Mouse (Mus musculus): ENCODE measurements around the gene Ambra1. TPM values are rescaled to one million over a fixed set of nuclear protein-coding genes. Genes with fewer than 3 reads are reported as not detected.

The Ambra1 gene
- polyA plus RNA-seq, 1 experiment from 2014 or later = 14.5 TPM

DNA sequence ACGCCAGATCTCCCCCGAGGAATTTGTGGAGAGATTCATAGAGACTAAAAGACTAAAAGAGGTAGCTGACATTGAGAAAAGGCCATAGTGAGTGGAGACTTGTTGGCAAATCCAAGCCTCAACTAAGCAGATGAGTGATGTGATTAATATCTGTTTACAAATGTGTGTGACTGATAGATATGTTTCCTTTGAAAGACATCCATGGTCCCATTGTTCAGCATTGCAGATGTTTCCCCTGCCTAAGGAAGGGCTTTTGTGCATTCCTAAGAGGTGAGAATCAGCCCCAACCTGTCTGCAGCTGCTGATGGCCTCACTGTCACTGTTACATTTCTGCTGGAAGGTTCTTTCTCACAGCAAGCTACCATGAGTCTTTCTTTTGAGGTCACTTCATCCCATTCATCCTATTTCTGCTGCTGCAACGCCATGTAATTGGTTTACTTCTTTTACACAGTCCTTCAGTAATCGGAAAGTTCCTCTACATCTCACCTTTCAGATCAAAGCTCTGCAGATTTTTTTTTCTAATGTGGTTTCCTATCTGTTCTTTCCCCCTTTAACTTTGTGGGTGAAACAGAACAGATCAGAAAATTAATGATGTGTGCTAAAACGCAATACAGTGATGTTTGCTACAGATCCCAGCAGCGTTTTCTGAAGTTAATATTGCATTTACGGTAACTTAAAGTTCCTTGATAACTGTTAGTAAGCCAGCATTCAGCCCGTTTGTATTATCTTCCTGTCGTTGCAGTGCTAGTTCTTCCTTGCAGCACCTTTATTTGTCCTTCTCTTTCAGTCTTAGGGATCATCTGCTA, 146.3 kb downstream of the Ambra1 start:
- Histone ChIP-seq H3K27me3 (replicated peaks) (no peaks in the 10 kb centered on the region), H3K4me1 (replicated peaks) (peaks cover 6% of the 10 kb centered on the region), H3K27ac (ENCODE audit: poor library complexity, severe bottlenecking) (no peak overlapping the region), H3K36me3 (peaks cover 12% of the 10 kb centered on the region), H3K4me2 (no peak overlapping the region), H3K9ac (no peak overlapping the region), H3K9me3 (replicated peaks) (no peaks in the 10 kb centered on the region), H3K4me3 (no peak overlapping the region)
- 82% methylated on average over 9 of the region's 9 CpGs for WGBS
- ATAC-seq (ENCODE audit: insufficient number of reproducible peaks, low FRiP score) = no peak

DNA sequence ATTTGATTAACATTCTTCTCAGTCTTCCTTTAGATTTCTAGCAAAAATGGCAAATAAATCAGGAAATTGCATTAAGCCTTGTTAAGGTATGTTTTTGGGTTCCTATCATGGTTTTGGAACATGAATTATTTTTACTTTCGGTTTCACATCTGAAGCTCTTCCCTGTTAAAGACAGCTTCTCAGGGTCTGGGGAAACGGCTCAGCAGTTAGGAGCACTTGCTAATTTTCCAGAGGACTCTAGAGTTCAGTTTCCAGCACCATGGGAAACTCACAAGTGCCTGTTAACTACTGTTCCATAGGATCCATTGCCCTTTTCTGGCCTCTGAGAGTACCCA, 146.8 kb downstream of the Ambra1 start:
- H3K27ac ChIP-seq (ENCODE audit: poor library complexity, severe bottlenecking) = no peak overlapping the region
- no peak overlapping the region for H3K4me3 ChIP-seq
- no peaks in the 10 kb centered on the region for H3K9me3 ChIP-seq (replicated peaks)
- ATAC-seq (ENCODE audit: insufficient number of reproducible peaks, low FRiP score) = no peak
- peaks cover 12% of the 10 kb centered on the region for H3K36me3 ChIP-seq
- no peak overlapping the region for H3K4me2 ChIP-seq
- H3K27me3 ChIP-seq (replicated peaks) = no peaks in the 10 kb centered on the region
- 92% methylated on average over 2 of the region's 2 CpGs for WGBS
- H3K9ac ChIP-seq = no peak overlapping the region
- H3K4me1 ChIP-seq (replicated peaks) = peaks cover 6% of the 10 kb centered on the region

DNA sequence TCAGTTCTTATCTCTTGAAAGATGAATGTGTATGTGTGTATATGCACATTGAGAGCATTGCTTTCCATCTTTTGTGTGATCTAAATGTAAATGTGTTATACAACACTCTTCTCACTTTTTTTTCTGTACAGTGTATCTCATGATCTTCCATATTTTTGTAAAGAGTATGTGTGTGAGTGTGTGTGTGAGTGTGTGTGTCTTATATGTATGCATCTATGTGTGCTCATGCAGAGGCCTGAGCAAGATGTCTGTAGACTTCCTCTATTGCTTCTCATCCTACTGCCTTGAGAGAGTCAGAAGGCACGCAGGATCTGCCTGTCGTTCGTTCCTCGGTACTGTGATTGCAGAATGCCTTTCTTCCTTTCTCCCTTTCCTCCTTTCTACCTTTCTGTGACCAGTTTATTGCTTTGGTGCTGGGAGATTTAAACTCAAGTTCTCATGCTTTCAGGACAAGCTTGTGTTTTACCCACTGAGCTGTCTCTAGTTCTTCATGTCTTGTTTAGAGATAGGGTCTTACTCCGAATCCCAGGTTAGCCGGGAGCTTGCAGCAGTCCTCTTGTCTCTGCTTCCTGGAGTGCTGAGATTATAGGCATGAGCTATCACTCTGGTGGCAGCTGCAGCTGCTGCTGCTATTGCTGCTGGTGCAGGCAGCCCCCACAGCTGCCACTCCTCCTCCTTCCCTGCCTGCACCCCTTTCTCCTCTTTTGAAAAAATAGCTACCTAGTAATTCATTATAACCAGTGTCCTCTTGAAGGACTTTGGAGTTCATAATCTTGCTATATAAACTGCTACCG, 148.7 kb downstream of the Ambra1 start:
- Histone ChIP-seq H3K4me1 (replicated peaks) (peaks cover 6% of the 10 kb centered on the region), H3K4me3 (no peak overlapping the region), H3K27me3 (replicated peaks) (no peaks in the 10 kb centered on the region), H3K27ac (ENCODE audit: poor library complexity, severe bottlenecking) (no peak overlapping the region), H3K9ac (no peak overlapping the region), H3K9me3 (replicated peaks) (no peaks in the 10 kb centered on the region), H3K36me3 (peaks cover 12% of the 10 kb centered on the region), H3K4me2 (no peak overlapping the region)
- no peak for ATAC-seq (ENCODE audit: insufficient number of reproducible peaks, low FRiP score)
- 44% methylated on average over 7 of the region's 7 CpGs for WGBS

- WGBS = 72% methylated on average over 4 of the region's 4 CpGs
- H3K36me3 ChIP-seq = peaks cover 22% of the 10 kb centered on the region
- 0 out of 2 replicates have a peak, but pooled peaks cover under 1% of the 10 kb centered on the region for H3K4me1 ChIP-seq (replicated peaks)
- no peaks in the 10 kb centered on the region for H3K9me3 ChIP-seq (replicated peaks)
- H3K27me3 ChIP-seq (replicated peaks) = no peaks in the 10 kb centered on the region
- ATAC-seq (ENCODE audit: insufficient number of reproducible peaks, low FRiP score) = no peak
- no peak overlapping the region for H3K4me3 ChIP-seq
- no peak overlapping the region for H3K27ac ChIP-seq (ENCODE audit: poor library complexity, severe bottlenecking)
- no peak overlapping the region for H3K9ac ChIP-seq
- H3K4me2 ChIP-seq = no peak overlapping the region
These were observed 154.0 kb downstream of the Ambra1 start for GRCm38 (mm10) chr2:91883961-91884360.

DNA sequence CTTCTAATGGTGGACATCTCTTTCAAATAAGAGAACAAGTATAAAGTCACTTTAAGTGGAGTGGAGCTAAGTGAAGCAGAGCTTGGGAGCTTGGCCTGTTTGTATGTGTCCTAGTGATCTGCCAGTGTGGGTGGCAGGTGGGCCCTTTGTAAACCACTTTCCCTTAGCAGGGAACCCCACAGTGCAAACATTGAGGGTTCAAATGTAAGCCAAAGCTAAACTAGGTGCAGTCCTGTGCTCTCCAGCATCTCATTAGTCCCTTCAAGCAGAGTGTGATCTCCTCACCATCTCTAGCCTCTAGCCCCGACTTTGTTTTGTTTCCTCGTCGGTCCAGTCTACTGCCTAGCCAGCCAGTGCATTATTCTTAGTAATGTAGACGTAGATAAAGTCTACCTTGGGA, 154.7 kb downstream of the Ambra1 start:
- H3K27me3 ChIP-seq (replicated peaks) = no peaks in the 10 kb centered on the region
- no peak overlapping the region for H3K27ac ChIP-seq (ENCODE audit: poor library complexity, severe bottlenecking)
- no peak overlapping the region for H3K4me2 ChIP-seq
- no peak for ATAC-seq (ENCODE audit: insufficient number of reproducible peaks, low FRiP score)
- H3K36me3 ChIP-seq = peaks cover 22% of the 10 kb centered on the region
- H3K4me3 ChIP-seq = no peak overlapping the region
- no peak overlapping the region for H3K9ac ChIP-seq
- H3K4me1 ChIP-seq (replicated peaks) = no peaks in the 10 kb centered on the region
- 80% methylated on average over 4 of the region's 4 CpGs for WGBS
- no peaks in the 10 kb centered on the region for H3K9me3 ChIP-seq (replicated peaks)

GRCm38 (mm10) chr2:91894716-91895115, 164.8 kb downstream of the Ambra1 start:
- 86% methylated on average over 3 of the region's 3 CpGs for WGBS
- Histone ChIP-seq H3K9me3 (replicated peaks) (no peaks in the 10 kb centered on the region), H3K9ac (no peak overlapping the region), H3K27me3 (replicated peaks) (no peaks in the 10 kb centered on the region), H3K4me1 (replicated peaks) (no peaks in the 10 kb centered on the region), H3K27ac (ENCODE audit: poor library complexity, severe bottlenecking) (no peak overlapping the region), H3K4me3 (no peak overlapping the region), H3K36me3 (peaks cover 13% of the 10 kb centered on the region), H3K4me2 (no peak overlapping the region)
- ATAC-seq (ENCODE audit: insufficient number of reproducible peaks, low FRiP score) = no peak

GRCm38 (mm10) chr2:91895401-91895800, 165.5 kb downstream of the Ambra1 start:
- no peak overlapping the region for H3K4me2 ChIP-seq
- no peaks in the 10 kb centered on the region for H3K27me3 ChIP-seq (replicated peaks)
- ATAC-seq (ENCODE audit: insufficient number of reproducible peaks, low FRiP score) = no peak
- no peak overlapping the region for H3K9ac ChIP-seq
- H3K4me3 ChIP-seq = no peak overlapping the region
- peaks cover 19% of the 10 kb centered on the region for H3K36me3 ChIP-seq
- WGBS = 89% methylated on average over 3 of the region's 3 CpGs
- no peaks in the 10 kb centered on the region for H3K4me1 ChIP-seq (replicated peaks)
- no peaks in the 10 kb centered on the region for H3K9me3 ChIP-seq (replicated peaks)
- no peak overlapping the region for H3K27ac ChIP-seq (ENCODE audit: poor library complexity, severe bottlenecking)

GRCm38 (mm10) chr2:91897968-91898367, 168.0 kb downstream of the Ambra1 start:
- H3K9me3 ChIP-seq (replicated peaks) = no peaks in the 10 kb centered on the region
- no peak overlapping the region for H3K4me2 ChIP-seq
- H3K9ac ChIP-seq = no peak overlapping the region
- no peak overlapping the region for H3K27ac ChIP-seq (ENCODE audit: poor library complexity, severe bottlenecking)
- H3K27me3 ChIP-seq (replicated peaks) = no peaks in the 10 kb centered on the region
- no peak overlapping the region for H3K4me3 ChIP-seq
- no peak for ATAC-seq (ENCODE audit: insufficient number of reproducible peaks, low FRiP score)
- peaks cover 23% of the 10 kb centered on the region for H3K36me3 ChIP-seq
- H3K4me1 ChIP-seq (replicated peaks) = no peaks in the 10 kb centered on the region

GRCm38 (mm10) chr2:91899141-91899540, 169.2 kb downstream of the Ambra1 start:
- Histone ChIP-seq H3K27me3 (replicated peaks) (no peaks in the 10 kb centered on the region), H3K36me3 (peaks cover 23% of the 10 kb centered on the region), H3K9ac (no peak overlapping the region), H3K27ac (ENCODE audit: poor library complexity, severe bottlenecking) (no peak overlapping the region), H3K4me1 (replicated peaks) (no peaks in the 10 kb centered on the region), H3K4me3 (no peak overlapping the region), H3K4me2 (no peak overlapping the region), H3K9me3 (replicated peaks) (no peaks in the 10 kb centered on the region)
- WGBS = 86% methylated on average over 3 of the region's 3 CpGs
- no peak for ATAC-seq (ENCODE audit: insufficient number of reproducible peaks, low FRiP score)

- Histone ChIP-seq H3K9ac (no peak overlapping the region), H3K4me2 (no peak overlapping the region), H3K4me1 (replicated peaks) (no peaks in the 10 kb centered on the region), H3K36me3 (peaks cover 14% of the 10 kb centered on the region), H3K27ac (ENCODE audit: poor library complexity, severe bottlenecking) (no peak overlapping the region), H3K9me3 (replicated peaks) (no peaks in the 10 kb centered on the region), H3K4me3 (no peak overlapping the region), H3K27me3 (replicated peaks) (no peaks in the 10 kb centered on the region)
- 87% methylated on average over 8 of the region's 8 CpGs for WGBS
- ATAC-seq (ENCODE audit: insufficient number of reproducible peaks, low FRiP score) = no peak
These were observed 170.5 kb downstream of the Ambra1 start for GRCm38 (mm10) chr2:91900431-91900830.

- no peaks in the 10 kb centered on the region for H3K27me3 ChIP-seq (replicated peaks)
- no peak overlapping the region for H3K4me3 ChIP-seq
- 74% methylated on average over 5 of the region's 5 CpGs for WGBS
- H3K4me2 ChIP-seq = no peak overlapping the region
- H3K9ac ChIP-seq = no peak overlapping the region
- H3K4me1 ChIP-seq (replicated peaks) = no peaks in the 10 kb centered on the region
- no peak for ATAC-seq (ENCODE audit: insufficient number of reproducible peaks, low FRiP score)
- no peaks in the 10 kb centered on the region for H3K9me3 ChIP-seq (replicated peaks)
- H3K36me3 ChIP-seq = peaks cover 14% of the 10 kb centered on the region
- no peak overlapping the region for H3K27ac ChIP-seq (ENCODE audit: poor library complexity, severe bottlenecking)
These were observed 172.4 kb downstream of the Ambra1 start for GRCm38 (mm10) chr2:91902336-91902735.

Measured in heart, embryonic 12.5 days (tissue).